Mouse (Mus musculus): Measurements from ENCODE around the gene Cyp2w1. TPM values are rescaled to one million over a fixed set of nuclear protein-coding genes. Genes with fewer than 3 reads are reported as not detected.
A peak's percentile ranks its signal among the peaks of the same experiment; 100 is the strongest.

Cyp2w1 gene
- total and polyA plus RNA-seq, 3 experiments, result not detected

GRCm38 (mm10) chr5:139395528-139395927 lies 43.1 kb downstream of the Cyp2w1 start:
- Histone ChIP-seq H3K27me3 (ENCODE audit: insufficient read depth, low read length) (no peaks in the 10 kb centered on the region), H3K4me3 (ENCODE audit: low read depth, low read length) (no peak overlapping the region), H3K9me3 (replicated peaks) (no peaks in the 10 kb centered on the region), H3K36me3 (replicated peaks) (peaks cover 90% of the 10 kb centered on the region), H3K4me1 (ENCODE audit: insufficient read depth, low read depth, low read length) (peaks cover 79% of the 10 kb centered on the region)
- DNase-seq (ENCODE audit: low spot score), result no peak
- no peak for ATAC-seq (ENCODE audit: extremely low read depth, insufficient number of reproducible peaks, low FRiP score, poor library complexity, severe bottlenecking)
- no peak for TF ChIP-seq GATA1 (IDR thresholded peaks at IDR 0.05; ENCODE audit: borderline replicate concordance, low read length)
- TF ChIP-seq POLR2AphosphoS5 (IDR thresholded peaks at IDR 0.05; ENCODE audit: insufficient replicate concordance, low read depth, low read length), result peak; percentile 80

- no peak overlapping the region for H3K4me3 ChIP-seq (ENCODE audit: low read depth, low read length)
- H3K9me3 ChIP-seq (replicated peaks), result no peaks in the 10 kb centered on the region
- H3K4me1 ChIP-seq (ENCODE audit: insufficient read depth, low read depth, low read length), result peaks cover 60% of the 10 kb centered on the region
- no peaks in the 10 kb centered on the region for H3K27me3 ChIP-seq (ENCODE audit: insufficient read depth, low read length)
- TF ChIP-seq TAL1 (conservative IDR thresholded peaks at IDR 0.05; ENCODE audit: low read depth, low read length) (no peak), POLR2AphosphoS5 (IDR thresholded peaks at IDR 0.05; ENCODE audit: insufficient replicate concordance, low read depth, low read length) (peak; percentile 78; the same call in 1 of the 2 replicates), GATA1 (IDR thresholded peaks at IDR 0.05; ENCODE audit: borderline replicate concordance, low read length) (no peak)
- H3K36me3 ChIP-seq (replicated peaks), result peaks cover 85% of the 10 kb centered on the region
- ATAC-seq (ENCODE audit: extremely low read depth, insufficient number of reproducible peaks, low FRiP score, poor library complexity, severe bottlenecking), result no peak
- DNase-seq (ENCODE audit: low spot score), result no peak
Measured at GRCm38 (mm10) chr5:139397359-139397916, 45.0 kb downstream of the Cyp2w1 start.

- DNase-seq (ENCODE audit: low spot score) (peak; percentile 77), ATAC-seq (ENCODE audit: extremely low read depth, insufficient number of reproducible peaks, low FRiP score, poor library complexity, severe bottlenecking) (peak; percentile 35)
- H3K4me1 ChIP-seq (ENCODE audit: insufficient read depth, low read depth, low read length), result peaks cover 53% of the 10 kb centered on the region
- H3K36me3 ChIP-seq (replicated peaks), result peaks cover 85% of the 10 kb centered on the region
- TF ChIP-seq GATA2 (IDR thresholded peaks at IDR 0.05; ENCODE audit: borderline replicate concordance, low read depth, low read length), result no peak
- peak; percentile 78 for TF ChIP-seq CTCF (IDR thresholded peaks at IDR 0.05; ENCODE audit: low read depth, low read length)
- H3K27me3 ChIP-seq (ENCODE audit: insufficient read depth, low read length), result no peaks in the 10 kb centered on the region
- H3K4me3 ChIP-seq (ENCODE audit: low read depth, low read length), result no peak overlapping the region
- no peaks in the 10 kb centered on the region for H3K9me3 ChIP-seq (replicated peaks)
Measured at GRCm38 (mm10) chr5:139397959-139398753, 45.7 kb downstream of the Cyp2w1 start.

GRCm38 (mm10) chr5:139398786-139399185 lies 46.4 kb downstream of the Cyp2w1 start:
- ATAC-seq (ENCODE audit: extremely low read depth, insufficient number of reproducible peaks, low FRiP score, poor library complexity, severe bottlenecking) (no peak), DNase-seq (ENCODE audit: low spot score) (no peak)
- TF ChIP-seq CTCF (IDR thresholded peaks at IDR 0.05; ENCODE audit: low read depth, low read length) (no peak), POLR2AphosphoS5 (IDR thresholded peaks at IDR 0.05; ENCODE audit: insufficient replicate concordance, low read depth, low read length) (no peak), TAL1 (conservative IDR thresholded peaks at IDR 0.05; ENCODE audit: low read depth, low read length) (no peak), GATA1 (IDR thresholded peaks at IDR 0.05; ENCODE audit: borderline replicate concordance, low read length) (no peak), GATA2 (IDR thresholded peaks at IDR 0.05; ENCODE audit: borderline replicate concordance, low read depth, low read length) (no peak)
- H3K4me3 ChIP-seq (ENCODE audit: low read depth, low read length), result no peak overlapping the region
- no peaks in the 10 kb centered on the region for H3K27me3 ChIP-seq (ENCODE audit: insufficient read depth, low read length)
- peaks cover 50% of the 10 kb centered on the region for H3K4me1 ChIP-seq (ENCODE audit: insufficient read depth, low read depth, low read length)
- no peaks in the 10 kb centered on the region for H3K9me3 ChIP-seq (replicated peaks)
- H3K36me3 ChIP-seq (replicated peaks), result peaks cover 85% of the 10 kb centered on the region

- Histone ChIP-seq H3K4me1 (ENCODE audit: insufficient read depth, low read depth, low read length) (peaks cover 41% of the 10 kb centered on the region), H3K27me3 (ENCODE audit: insufficient read depth, low read length) (no peaks in the 10 kb centered on the region), H3K4me3 (ENCODE audit: low read depth, low read length) (no peak overlapping the region), H3K9me3 (replicated peaks) (no peaks in the 10 kb centered on the region), H3K36me3 (replicated peaks) (peaks cover 85% of the 10 kb centered on the region)
- no peak for DNase-seq (ENCODE audit: low spot score)
- ATAC-seq (ENCODE audit: extremely low read depth, insufficient number of reproducible peaks, low FRiP score, poor library complexity, severe bottlenecking), result no peak
- TF ChIP-seq GATA1 (IDR thresholded peaks at IDR 0.05; ENCODE audit: borderline replicate concordance, low read length), result no peak
- no peak for TF ChIP-seq TAL1 (conservative IDR thresholded peaks at IDR 0.05; ENCODE audit: low read depth, low read length)
- TF ChIP-seq GATA2 (IDR thresholded peaks at IDR 0.05; ENCODE audit: borderline replicate concordance, low read depth, low read length), result no peak
Measured at GRCm38 (mm10) chr5:139399991-139400390, 47.6 kb downstream of the Cyp2w1 start.

GRCm38 (mm10) chr5:139402106-139402505 lies 49.7 kb downstream of the Cyp2w1 start:
- Histone ChIP-seq H3K27me3 (ENCODE audit: insufficient read depth, low read length) (no peaks in the 10 kb centered on the region), H3K4me3 (ENCODE audit: low read depth, low read length) (no peak overlapping the region), H3K4me1 (ENCODE audit: insufficient read depth, low read depth, low read length) (peaks cover 39% of the 10 kb centered on the region), H3K9me3 (replicated peaks) (no peaks in the 10 kb centered on the region), H3K36me3 (replicated peaks) (peaks cover 85% of the 10 kb centered on the region)
- no peak for DNase-seq (ENCODE audit: low spot score)
- TF ChIP-seq POLR2AphosphoS5 (IDR thresholded peaks at IDR 0.05; ENCODE audit: insufficient replicate concordance, low read depth, low read length) (no peak), GATA1 (IDR thresholded peaks at IDR 0.05; ENCODE audit: borderline replicate concordance, low read length) (no peak), GATA2 (IDR thresholded peaks at IDR 0.05; ENCODE audit: borderline replicate concordance, low read depth, low read length) (no peak), CTCF (IDR thresholded peaks at IDR 0.05; ENCODE audit: low read depth, low read length) (no peak), TAL1 (conservative IDR thresholded peaks at IDR 0.05; ENCODE audit: low read depth, low read length) (no peak)
- ATAC-seq (ENCODE audit: extremely low read depth, insufficient number of reproducible peaks, low FRiP score, poor library complexity, severe bottlenecking), result no peak
